Mouse (Mus musculus): ENCODE measurements around the gene Rab5c. TPM values are rescaled to one million over a fixed set of nuclear protein-coding genes. Genes with fewer than 3 reads are reported as not detected.

Rab5c gene
- polyA plus RNA-seq, 1 experiment from 2014 or later, result 31.6 TPM

- no peak for ATAC-seq (replicated peaks)
- H3K4me2 ChIP-seq (replicated peaks), result no peak overlapping the region
- no peaks in the 10 kb centered on the region for H3K36me3 ChIP-seq
- no peak overlapping the region for H3K4me3 ChIP-seq
- no peaks in the 10 kb centered on the region for H3K27me3 ChIP-seq
- no peak overlapping the region for H3K27ac ChIP-seq (replicated peaks)
- H3K9ac ChIP-seq (replicated peaks), result no peak overlapping the region
- 84% methylated on average over 9 of the region's 9 CpGs for WGBS
- H3K4me1 ChIP-seq, result peaks cover 5% of the 10 kb centered on the region
- no peaks in the 10 kb centered on the region for H3K9me3 ChIP-seq
Measured at GRCm38 (mm10) chr11:100766726-100767125, 28.7 kb upstream of the Rab5c start.

- WGBS, result 83% methylated on average over 7 of the region's 7 CpGs
Measured at GRCm38 (mm10) chr11:100762831-100763230, 24.8 kb upstream of the Rab5c start, which contains the start of gene Hcrt. Gene Hcrt (minus strand): TSS chr11:100762931.

GRCm38 (mm10) chr11:100761547-100762045 lies 23.6 kb upstream of the Rab5c start:
- no peaks in the 10 kb centered on the region for H3K36me3 ChIP-seq
- no peak overlapping the region for H3K27ac ChIP-seq (replicated peaks)
- H3K4me2 ChIP-seq (replicated peaks), result peak overlapping the region; percentile 65
- WGBS, result under 1% methylated on average over 27 of the region's 27 CpGs
- no peaks in the 10 kb centered on the region for H3K9me3 ChIP-seq
- peak overlapping the region; percentile 48 for H3K9ac ChIP-seq (replicated peaks)
- ATAC-seq (replicated peaks), result peak; percentile 56
- H3K4me1 ChIP-seq, result peaks cover 25% of the 10 kb centered on the region
- H3K27me3 ChIP-seq, result peaks cover 26% of the 10 kb centered on the region; the same call in 1 of the 2 replicates
- H3K4me3 ChIP-seq, result peak overlapping the region; percentile 43

More at GRCm38 (mm10) chr11:100762831-100763230, 24.8 kb upstream of the Rab5c start, which contains the start of gene Hcrt:
- Histone ChIP-seq H3K36me3 (no peaks in the 10 kb centered on the region), H3K9ac (replicated peaks) (peak within 1 kb of the TSS; percentile 48), H3K4me2 (replicated peaks) (peak within 1 kb of the TSS; percentile 65), H3K27me3 (peaks cover 25% of the 10 kb centered on the region; the same call in 1 of the 2 replicates), H3K4me1 (peaks cover 25% of the 10 kb centered on the region), H3K9me3 (no peaks in the 10 kb centered on the region), H3K4me3 (peak within 1 kb of the TSS; percentile 43), H3K27ac (replicated peaks) (no peak within 1 kb of the TSS)
- ATAC-seq (replicated peaks), result no peak

- WGBS, result under 1% methylated on average over 50 of the region's 51 CpGs
- Histone ChIP-seq H3K27me3 (peaks cover 26% of the 10 kb centered on the region; the same call in 1 of the 2 replicates), H3K9me3 (no peaks in the 10 kb centered on the region), H3K27ac (replicated peaks) (peak within 1 kb of the TSS; percentile 46), H3K36me3 (no peaks in the 10 kb centered on the region), H3K4me1 (peaks cover 25% of the 10 kb centered on the region), H3K4me3 (peak within 1 kb of the TSS; percentile 54), H3K9ac (replicated peaks) (peak within 1 kb of the TSS; percentile 58), H3K4me2 (replicated peaks) (peak within 1 kb of the TSS; percentile 65)
- peak; percentile 66 for ATAC-seq (replicated peaks)
Measured at GRCm38 (mm10) chr11:100759611-100760233, 21.7 kb upstream of the Rab5c start, which contains the start of gene Kcnh4. Gene Kcnh4 (minus strand): TSS chr11:100759942.

- Histone ChIP-seq H3K27ac (replicated peaks) (peak overlapping the region; percentile 46), H3K27me3 (peaks cover 26% of the 10 kb centered on the region; the same call in 1 of the 2 replicates), H3K4me3 (peak overlapping the region; percentile 54), H3K9ac (replicated peaks) (peak overlapping the region; percentile 58), H3K4me1 (peaks cover 25% of the 10 kb centered on the region), H3K9me3 (no peaks in the 10 kb centered on the region), H3K36me3 (no peaks in the 10 kb centered on the region), H3K4me2 (replicated peaks) (peak overlapping the region; percentile 65)
- WGBS, result under 1% methylated on average over 35 of the region's 35 CpGs
- ATAC-seq (replicated peaks), result peak; percentile 54
Measured at GRCm38 (mm10) chr11:100758707-100759610, 20.9 kb upstream of the Rab5c start.

GRCm38 (mm10) chr11:100757566-100757965 lies 19.6 kb upstream of the Rab5c start:
- no peak overlapping the region for H3K4me3 ChIP-seq
- no peaks in the 10 kb centered on the region for H3K9me3 ChIP-seq
- H3K36me3 ChIP-seq, result no peaks in the 10 kb centered on the region
- no peak for ATAC-seq (replicated peaks)
- H3K27me3 ChIP-seq, result peaks cover 26% of the 10 kb centered on the region; the same call in 1 of the 2 replicates
- 94% methylated on average over 12 of the region's 12 CpGs for WGBS
- no peak overlapping the region for H3K27ac ChIP-seq (replicated peaks)
- H3K4me1 ChIP-seq, result peaks cover 25% of the 10 kb centered on the region
- no peak overlapping the region for H3K4me2 ChIP-seq (replicated peaks)
- no peak overlapping the region for H3K9ac ChIP-seq (replicated peaks)

- 69% methylated on average over 6 of the region's 6 CpGs for WGBS
- Histone ChIP-seq H3K9me3 (no peaks in the 10 kb centered on the region), H3K27me3 (peaks cover 26% of the 10 kb centered on the region; the same call in 1 of the 2 replicates), H3K9ac (replicated peaks) (no peak overlapping the region), H3K4me2 (replicated peaks) (no peak overlapping the region), H3K27ac (replicated peaks) (no peak overlapping the region), H3K36me3 (peaks cover 2% of the 10 kb centered on the region; the same call in 1 of the 2 replicates), H3K4me3 (no peak overlapping the region), H3K4me1 (peaks cover 25% of the 10 kb centered on the region)
- no peak for ATAC-seq (replicated peaks)
Measured at GRCm38 (mm10) chr11:100756476-100756875, 18.5 kb upstream of the Rab5c start.

GRCm38 (mm10) chr11:100754693-100755057 lies 16.7 kb upstream of the Rab5c start:
- no peak overlapping the region for H3K4me2 ChIP-seq (replicated peaks)
- no peaks in the 10 kb centered on the region for H3K9me3 ChIP-seq
- ATAC-seq (replicated peaks), result no peak
- peaks cover 3% of the 10 kb centered on the region; the same call in 1 of the 2 replicates for H3K36me3 ChIP-seq
- 88% methylated on average over 3 of the region's 3 CpGs for WGBS
- peaks cover 15% of the 10 kb centered on the region; the same call in 1 of the 2 replicates for H3K27me3 ChIP-seq
- peaks cover 17% of the 10 kb centered on the region for H3K4me1 ChIP-seq
- H3K27ac ChIP-seq (replicated peaks), result no peak overlapping the region
- H3K4me3 ChIP-seq, result no peak overlapping the region
- H3K9ac ChIP-seq (replicated peaks), result no peak overlapping the region

GRCm38 (mm10) chr11:100754021-100754692 lies 16.1 kb upstream of the Rab5c start:
- Histone ChIP-seq H3K9ac (replicated peaks) (no peak overlapping the region), H3K27me3 (peaks cover 11% of the 10 kb centered on the region; the same call in 1 of the 2 replicates), H3K27ac (replicated peaks) (no peak overlapping the region), H3K36me3 (peaks cover 3% of the 10 kb centered on the region; the same call in 1 of the 2 replicates), H3K4me2 (replicated peaks) (no peak overlapping the region), H3K4me3 (no peak overlapping the region), H3K9me3 (no peaks in the 10 kb centered on the region), H3K4me1 (peaks cover 11% of the 10 kb centered on the region)
- WGBS, result 82% methylated on average over 11 of the region's 12 CpGs
- no peak for ATAC-seq (replicated peaks)

GRCm38 (mm10) chr11:100752294-100752693 lies 14.3 kb upstream of the Rab5c start:
- no peak for ATAC-seq (replicated peaks)
- Histone ChIP-seq H3K9me3 (no peaks in the 10 kb centered on the region), H3K27me3 (no peaks in the 10 kb centered on the region), H3K4me3 (no peak overlapping the region), H3K27ac (replicated peaks) (no peak overlapping the region), H3K4me1 (no peaks in the 10 kb centered on the region), H3K4me2 (replicated peaks) (no peak overlapping the region), H3K36me3 (peaks cover 3% of the 10 kb centered on the region; the same call in 1 of the 2 replicates), H3K9ac (replicated peaks) (no peak overlapping the region)
- WGBS, result 47% methylated on average over 10 of the region's 10 CpGs

- H3K4me1 ChIP-seq, result no peaks in the 10 kb centered on the region
- no peak overlapping the region for H3K4me2 ChIP-seq (replicated peaks)
- no peaks in the 10 kb centered on the region for H3K9me3 ChIP-seq
- no peak overlapping the region for H3K27ac ChIP-seq (replicated peaks)
- H3K36me3 ChIP-seq, result peaks cover 3% of the 10 kb centered on the region; the same call in 1 of the 2 replicates
- H3K9ac ChIP-seq (replicated peaks), result no peak overlapping the region
- H3K27me3 ChIP-seq, result no peaks in the 10 kb centered on the region
- no peak for ATAC-seq (replicated peaks)
- WGBS, result 92% methylated on average over 16 of the region's 16 CpGs
- H3K4me3 ChIP-seq, result no peak overlapping the region
Measured at GRCm38 (mm10) chr11:100750127-100750526, 12.1 kb upstream of the Rab5c start.

Data from forebrain, embryonic 15.5 days (tissue).